Mouse (Mus musculus) myocyte (in vitro differentiated cells): Measurements from ENCODE around the gene Dyrk1b.
"Not testable (repeated sequence)": the region's sequence is repeated elsewhere in the genome, so short reads cannot be mapped to it uniquely, and the experiment has no call there.

Experiments used
- CEBPB ChIP-seq: IDR thresholded peaks from 2 replicates; pipeline ENCODE4 v1.6.1; 2011; ENCODE audit warnings: mild to moderate bottlenecking, moderate library complexity; ENCODE audit not compliant: poor library complexity, insufficient read depth, severe bottlenecking
- E2F4 ChIP-seq: IDR thresholded peaks from one replicate; pipeline ENCODE4 v1.6.1; 2011; ENCODE audit warnings: mild to moderate bottlenecking, control low read depth, moderate library complexity; ENCODE audit not compliant: insufficient read depth
- MYOG ChIP-seq, 3 experiments: IDR thresholded peaks; one replicate each; pipeline ENCODE4 v1.6.1; 2011; ENCODE audit warnings: control low read depth in 2 of 3, low read depth in 2 of 3, mild to moderate bottlenecking in 2 of 3; ENCODE audit not compliant: insufficient read length in 2 of 3, control insufficient read depth in 1 of 3, insufficient read depth in 1 of 3
- POLR2A ChIP-seq: IDR thresholded peaks from one replicate; pipeline ENCODE4 v1.6.1; 2011; ENCODE audit warnings: low read depth, mild to moderate bottlenecking, control low read depth, moderate library complexity; ENCODE audit not compliant: insufficient read length
- POLR2AphosphoS2 ChIP-seq: IDR thresholded peaks from one replicate; pipeline ENCODE4 v1.6.1; 2011; ENCODE audit warnings: low read depth, control low read depth; ENCODE audit not compliant: insufficient read length
- REST ChIP-seq: IDR thresholded peaks from one replicate; pipeline ENCODE4 v1.6.1; 2011; ENCODE audit warnings: mild to moderate bottlenecking, control low read depth, moderate library complexity; ENCODE audit not compliant: insufficient read depth, insufficient read length
- USF1 ChIP-seq: IDR thresholded peaks from one replicate; pipeline ENCODE4 v1.6.1; 2011; ENCODE audit warnings: low read depth, mild to moderate bottlenecking, control low read depth, moderate library complexity

- not testable (repeated sequence) for TF ChIP-seq POLR2A; E2F4; CEBPB; REST; USF1; MYOG (IDR thresholded peaks at IDR 0.05; ENCODE audit: control insufficient read depth in 1 of 3, insufficient read depth in 1 of 3, insufficient read length in 2 of 3, low read depth in 2 of 3); POLR2AphosphoS2
These were observed 38.5 kb downstream of the Dyrk1b start for GRCm38 (mm10) chr7:28217811-28218210.
